Mouse (Mus musculus): Measurements from ENCODE around the gene Gpr87.

GRCm38 (mm10) chr3:59234878-59235277 lies 40.0 kb upstream of the Gpr87 start:
- TF ChIP-seq EP300 (IDR thresholded peaks at IDR 0.05; ENCODE audit: low read depth in 1 of 2, low read length in 2 of 2) = no peak
- TF ChIP-seq HCFC1 (IDR thresholded peaks at IDR 0.05; ENCODE audit: low read depth, low read length) = no peak
- no peak for TF ChIP-seq JUND (IDR thresholded peaks at IDR 0.05; ENCODE audit: low read depth, low read length)
- TF ChIP-seq CHD1 (IDR thresholded peaks at IDR 0.05; ENCODE audit: low read depth, low read length) = no peak
- no peak for TF ChIP-seq TCF12 (IDR thresholded peaks at IDR 0.05; ENCODE audit: low read depth, low read length)
- no peak for TF ChIP-seq ELF1 (IDR thresholded peaks at IDR 0.05; ENCODE audit: low read depth, low read length)
- no peak for TF ChIP-seq USF1 (IDR thresholded peaks at IDR 0.05; ENCODE audit: low read depth, low read length)
- TF ChIP-seq ZNF384 (IDR thresholded peaks at IDR 0.05; ENCODE audit: low read depth, low read length) = no peak
- no peak for TF ChIP-seq POLR2AphosphoS5 (IDR thresholded peaks at IDR 0.05; ENCODE audit: borderline replicate concordance, low read depth, low read length)
- no peak for TF ChIP-seq ETS1 (IDR thresholded peaks at IDR 0.05; ENCODE audit: low read depth, low read length)
- no peak for TF ChIP-seq MAX (IDR thresholded peaks at IDR 0.05; ENCODE audit: low read length)
- no peak for TF ChIP-seq MYC (IDR thresholded peaks at IDR 0.05; ENCODE audit: low read depth, low read length)
- no peak for TF ChIP-seq POLR2A (IDR thresholded peaks at IDR 0.05; ENCODE audit: control insufficient read depth in 1 of 2, insufficient read depth in 1 of 2, low read depth in 1 of 2, low read length in 2 of 2, poor library complexity in 1 of 2)
